In genomic region chr13:54610972-54611754, GRCm38 (mm10) we compare ENCODE assay signal across 8 mouse cellular contexts. TPM values are rescaled to one million over a fixed set of nuclear protein-coding genes. Genes with fewer than 3 reads are reported as not detected.
A peak's percentile ranks its signal among the peaks of the same experiment; 100 is the strongest.
DNase-seq lines count a peak whose midpoint lies in the region; ATAC-seq and TF ChIP-seq lines count a peak whose summit lies in the region.

Gene Cltb (minus strand): TSS chr13:54611344.

- H3K27me3 ChIP-seq in hindbrain, embryonic 15.5 days, result no peaks in the 10 kb centered on the region

- peak within 1 kb of the TSS; percentile 85 for H3K4me2 ChIP-seq in hindbrain, embryonic 15.5 days

- H3K36me3 ChIP-seq in hindbrain, embryonic 15.5 days, result 0 out of 2 replicates have a peak, but pooled peaks cover 3% of the 10 kb centered on the region
- no peaks in the 10 kb centered on the region for H3K36me3 ChIP-seq in macrophage (ENCODE audit: inconsistent target)

- TF ChIP-seq CTCF in left cerebral cortex, adult 2 months (IDR thresholded peaks at IDR 0.05), result no peak

- ATAC-seq in hindbrain, embryonic 15.5 days (ENCODE audit: low FRiP score, low read depth), result peak; percentile 74

- H3K27ac ChIP-seq in hindbrain, embryonic 15.5 days (replicated peaks), result peak within 1 kb of the TSS; percentile 88
- peak within 1 kb of the TSS; percentile 99 for H3K27ac ChIP-seq in left cerebral cortex, adult 2 months
- H3K27ac ChIP-seq in macrophage, result 0 out of 2 replicates have a peak within 1 kb of the TSS, but pooled peaks have one; percentile 17

- H3K79me2 ChIP-seq in macrophage (ENCODE audit: inconsistent target), result no peaks in the 10 kb centered on the region

- 1% methylated on average over 59 of the region's 66 CpGs for WGBS in hindbrain, embryonic 15.5 days
- 2% methylated on average over 66 of the region's 66 CpGs for WGBS in macrophage (ENCODE audit: missing documents)

- no peaks in the 10 kb centered on the region for H3K9me3 ChIP-seq in hindbrain, embryonic 15.5 days

- peak within 1 kb of the TSS; percentile 81 for H3K4me3 ChIP-seq in hindbrain, embryonic 15.5 days
- H3K4me3 ChIP-seq in left cerebral cortex, adult 2 months, result peak within 1 kb of the TSS; percentile 94
- peak within 1 kb of the TSS; percentile 41 for H3K4me3 ChIP-seq in macrophage (ENCODE audit: inconsistent target)

- peaks cover 33% of the 10 kb centered on the region for H3K4me1 ChIP-seq in hindbrain, embryonic 15.5 days (replicated peaks)

- intact Hi-C loops in left cerebral cortex, adult 2 months (cut with DNase I), result loop anchor here (2.0 kb wide), 1 partner anchor 20 kb away; the partner anchor contains the start of genes Higd2a and Nop16

- peak; percentile 71 for DNase-seq in R1 (ENCODE audit: low read depth, low spot score)
- peak; percentile 93 to 96 for DNase-seq in cerebellum, postnatal 36 days
- peak; percentile 90 for DNase-seq in gastrocnemius, adult 18-20 months (ENCODE audit: low spot score)
- peak; percentile 93 to 96 for DNase-seq in left cerebral cortex, adult 2 months (ENCODE audit: extremely low spot score in 1 of 2, low spot score in 2 of 2)
- peak; percentile 93 for DNase-seq in right cerebral cortex, adult 18-20 months
- DNase-seq in urinary bladder, adult 2 months (ENCODE audit: low spot score), result peak; percentile 90

- peak within 1 kb of the TSS; percentile 91 for H3K9ac ChIP-seq in hindbrain, embryonic 15.5 days

RNA-seq across cellular contexts. Expression of gene Cltb, which starts in this region (rescaled TPM):
- 100 to 1,000 TPM; 157 to 180 TPM for total RNA-seq in gastrocnemius, adult 18-20 months (2021)
- polyA plus RNA-seq in hindbrain, embryonic 15.5 days (2015; fragmentation: Nextera tagmentation; extraction: Ambion mirVana), result 206 and 226 TPM in 2 replicates
- total RNA-seq in left cerebral cortex, adult 2 months (2021), result 100 to 1,000 TPM; 304 to 316 TPM
- total RNA-seq in macrophage (2018; cell fraction: chromatin; rRNA removed), result 10 to 100 TPM in 12 of 26 experiments, 1 to 10 TPM in 14; 1.6 to 18.7 (median 9.4) TPM
- 10 to 100 TPM; 15.6 to 46.1 (median 29.9) TPM for total RNA-seq in macrophage (2018; cell fraction: cytosol; rRNA removed)
- total RNA-seq in macrophage (2018; cell fraction: nucleus; rRNA removed), result 10 to 100 TPM in 14 of 26 experiments, 1 to 10 TPM in 12; 5.7 to 24.7 (median 10.8) TPM
- polyA plus RNA-seq in macrophage (2018), result 24.7 to 63.7 TPM (median 59.0 TPM) in 3 replicates
- 70.9 and 84.6 TPM in 2 replicates for polyA plus RNA-seq in urinary bladder, adult 2 months (2012; rRNA removed)

Comparison
In these comparisons a context has a peak if more than half of its experiments do, and no peak if none do; other contexts are left out.
1. Peak in every context shown above with its lines: DNase-seq, ATAC-seq, H3K4me3 ChIP-seq and H3K27ac ChIP-seq.
2. H3K27ac ChIP-seq: peak in every context shown above with its lines; median percentile 99 in left cerebral cortex, adult 2 months; 88 in hindbrain, embryonic 15.5 days; 17 in macrophage.
3. H3K4me3 ChIP-seq: peak in every context shown above with its lines; median percentile 94 in left cerebral cortex, adult 2 months; 81 in hindbrain, embryonic 15.5 days; 41 in macrophage.